Mouse (Mus musculus) stomach, postnatal 0 days (tissue): ENCODE measurements around the gene Cntnap2.

Experiments used
- CTCF ChIP-seq: IDR thresholded peaks from 2 replicates; pipeline ENCODE4 v1.5.1; 2016; ENCODE audit warnings: antibody characterized with exemption, low read depth, mild to moderate bottlenecking, moderate library complexity
- EP300 ChIP-seq: optimal IDR thresholded peaks from 2 replicates; pipeline ENCODE3; 2016; ENCODE audit warnings: antibody characterized with exemption

DNA sequence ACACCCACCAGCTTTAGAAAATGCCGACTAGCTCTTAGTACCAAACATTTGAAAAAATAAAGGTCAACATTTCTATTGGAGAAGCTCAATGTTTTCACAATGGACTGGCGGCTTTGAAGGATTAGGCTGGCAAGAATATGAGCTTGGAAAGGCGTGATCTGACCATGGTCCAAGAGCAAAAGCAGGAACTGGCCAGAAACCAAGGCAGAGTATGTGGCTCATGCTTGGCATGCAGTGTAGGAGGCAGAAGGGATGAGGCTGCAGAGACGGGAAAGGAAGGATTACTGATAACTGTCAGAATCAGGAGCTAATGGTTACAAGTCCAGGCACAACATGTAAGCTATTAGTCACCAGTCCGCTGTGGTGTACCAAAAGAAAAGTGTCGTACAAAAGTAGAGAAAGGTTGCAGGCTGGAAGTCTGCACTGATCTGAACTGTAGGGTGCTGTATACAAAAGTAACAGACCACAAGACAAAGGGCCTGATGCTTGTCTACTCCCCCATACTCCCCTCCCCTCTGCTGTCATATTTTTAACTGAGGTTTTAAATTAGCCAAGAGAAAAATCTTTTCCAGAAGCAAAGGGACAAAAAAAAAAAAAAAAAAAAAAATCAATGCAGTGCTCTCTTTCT is 525.4 kb downstream of the Cntnap2 start:
- TF ChIP-seq EP300 (no peak), CTCF (no peak)
